Mouse (Mus musculus): ENCODE results near the gene Ctdspl2. TPM values are rescaled to one million over a fixed set of nuclear protein-coding genes. Genes with fewer than 3 reads are reported as not detected.

The Ctdspl2 gene
- polyA plus RNA-seq, 1 experiment from 2014 or later, result 78.6 TPM

Small RNA genes within 50 kb of the gene (microRNA-seq; reads per million reads assigned to microRNA genes)
- gene Gm47314, result not detected

Other genes starting within 250 kb of the Ctdspl2 start
- 3.8 and 4.0 TPM in 2 replicates for gene Frmd5, start 148.9 kb upstream of the Ctdspl2 start, polyA plus RNA-seq (2016; fragmentation: Nextera tagmentation; extraction: Ambion mirVana)
- gene Casc4, start 89.0 kb upstream of the Ctdspl2 start, polyA plus RNA-seq (2016; fragmentation: Nextera tagmentation; extraction: Ambion mirVana), result 24.8 and 25.0 TPM in 2 replicates
- 0.19 and 0.40 TPM in 2 replicates for gene Mageb3, start 91 bp downstream of the Ctdspl2 start, polyA plus RNA-seq (2016; fragmentation: Nextera tagmentation; extraction: Ambion mirVana)
- gene Eif3j1, start 72.5 kb downstream of the Ctdspl2 start, polyA plus RNA-seq (2016; fragmentation: Nextera tagmentation; extraction: Ambion mirVana), result 13.5 and 14.3 TPM in 2 replicates
- gene Spg11, start 162.4 kb downstream of the Ctdspl2 start, polyA plus RNA-seq (2016; fragmentation: Nextera tagmentation; extraction: Ambion mirVana), result 11.8 and 12.1 TPM in 2 replicates
- gene B2m, start 191.7 kb downstream of the Ctdspl2 start, polyA plus RNA-seq (2016; fragmentation: Nextera tagmentation; extraction: Ambion mirVana), result 174 and 181 TPM in 2 replicates
- gene Trim69, start 204.7 kb downstream of the Ctdspl2 start, polyA plus RNA-seq (2016; fragmentation: Nextera tagmentation; extraction: Ambion mirVana), result not detected in 2 replicates
- gene Patl2, start 230.2 kb downstream of the Ctdspl2 start, polyA plus RNA-seq (2016; fragmentation: Nextera tagmentation; extraction: Ambion mirVana), result not detected in 2 replicates
- gene Terb2, start 230.3 kb downstream of the Ctdspl2 start, polyA plus RNA-seq (2016; fragmentation: Nextera tagmentation; extraction: Ambion mirVana), result not detected in 2 replicates

All from embryonic facial prominence, embryonic 12.5 days (tissue).